Mouse (Mus musculus): Measurements from ENCODE around the gene Sypl2.

The Sypl2 gene

DNA sequence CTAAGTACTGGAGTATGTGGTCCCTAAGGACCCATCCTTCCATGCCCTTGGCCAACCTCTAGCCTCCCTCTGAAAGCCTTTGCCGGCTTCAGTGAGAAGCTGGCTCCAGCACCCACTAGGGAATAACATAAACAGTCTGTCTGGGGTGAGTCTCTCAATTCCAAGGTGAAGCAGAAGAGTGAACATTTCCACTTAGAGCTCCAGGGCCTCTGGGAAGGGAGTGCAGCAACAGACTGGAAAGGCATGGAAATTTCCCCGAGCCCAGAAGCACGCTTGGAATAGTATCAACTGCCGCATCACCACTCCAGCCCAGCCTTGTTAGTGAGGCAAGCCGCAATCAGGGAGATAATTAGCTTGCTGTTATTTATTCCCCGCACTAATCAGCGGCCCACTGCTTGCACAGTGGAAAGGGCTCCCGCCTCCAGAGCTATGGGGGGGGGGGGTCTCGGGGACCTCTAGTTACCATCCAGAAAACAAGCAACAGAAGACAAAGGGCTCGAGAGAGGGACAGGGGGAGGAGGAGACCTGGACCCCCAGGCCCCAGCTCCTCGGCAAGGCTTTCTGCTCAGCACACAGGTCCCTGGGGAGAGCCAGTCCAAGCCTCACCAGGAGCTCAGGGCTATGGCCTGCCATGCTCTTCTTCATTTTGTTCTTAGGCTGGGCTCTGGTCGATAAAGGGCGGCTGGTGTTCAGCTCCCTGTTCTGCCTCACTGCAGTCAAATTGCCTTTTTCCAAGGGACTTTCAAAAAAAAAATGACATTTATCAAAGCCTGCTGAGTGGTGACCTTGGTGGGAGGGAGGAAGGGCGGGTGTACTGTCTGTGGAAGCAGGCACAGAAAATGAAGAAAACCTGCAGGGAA lies 51.5 kb downstream of the Sypl2 start:
- DNase-seq = peak; percentile 41 to 46

GRCm38 (mm10) chr3:108169199-108169598 lies 57.2 kb downstream of the Sypl2 start:
- no peak for DNase-seq

- DNase-seq = no peak
Measured at GRCm38 (mm10) chr3:108167499-108167898, 58.9 kb downstream of the Sypl2 start.

DNA sequence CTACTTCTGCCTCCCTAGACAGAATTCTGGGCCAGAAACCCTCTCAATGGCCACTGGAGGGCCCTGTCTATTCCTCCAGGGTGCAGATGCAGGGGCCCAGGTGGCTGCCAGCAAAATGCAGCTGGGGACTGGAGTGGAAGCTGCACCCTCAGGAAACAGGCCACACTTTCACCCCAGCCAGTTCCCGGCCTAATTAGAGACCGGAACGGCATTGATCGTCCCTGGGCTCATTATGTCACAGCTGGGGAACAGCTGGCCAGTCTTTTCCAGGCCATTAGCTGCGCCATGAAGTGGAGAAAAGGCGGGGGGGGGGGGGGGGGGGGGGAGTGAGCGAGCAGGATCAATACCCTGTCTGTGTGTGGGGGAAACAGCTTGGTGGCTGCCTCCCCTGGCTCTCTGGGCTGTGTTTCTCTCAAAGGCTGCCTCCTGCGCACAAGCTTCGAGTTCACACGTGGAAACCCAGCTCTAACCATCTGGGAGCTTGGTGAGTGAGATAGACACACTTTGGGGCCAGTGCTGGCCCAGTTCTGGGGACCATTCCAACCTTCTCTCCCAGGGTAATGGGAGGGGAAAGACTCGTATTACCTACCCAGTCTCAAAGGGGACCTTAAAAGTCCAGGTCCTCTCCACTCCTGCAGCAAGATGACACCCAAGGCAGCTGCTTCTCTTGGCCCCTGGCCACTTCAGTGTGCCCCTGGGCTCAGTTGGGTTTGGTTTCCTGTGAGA lies 59.8 kb downstream of the Sypl2 start:
- DNase-seq = peak; percentile 39 to 48

- DNase-seq = no peak
Measured at GRCm38 (mm10) chr3:108165532-108166315, 60.7 kb downstream of the Sypl2 start.

- DNase-seq = peak; percentile 74 to 85
Measured at GRCm38 (mm10) chr3:108164807-108165206, 61.6 kb downstream of the Sypl2 start.

DNA sequence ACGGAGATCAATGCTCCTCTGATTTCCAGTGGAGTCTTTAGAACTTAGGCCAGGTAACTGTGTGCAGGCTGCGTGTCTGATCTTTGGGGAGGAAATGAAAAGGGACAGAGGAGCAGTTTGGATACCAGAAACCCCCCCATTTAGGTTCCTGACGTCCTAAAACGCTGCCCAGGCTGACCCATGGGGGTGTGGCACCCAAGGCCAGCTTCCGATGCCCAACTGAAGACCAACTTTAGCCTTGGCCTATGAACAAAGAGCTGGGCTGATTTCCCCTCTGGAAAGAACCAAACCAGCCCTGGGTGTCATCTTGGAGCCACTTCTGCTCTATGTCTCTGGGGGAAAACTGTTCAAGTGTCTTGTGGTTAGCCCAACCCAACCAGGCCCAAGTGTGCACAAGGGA lies 62.4 kb downstream of the Sypl2 start:
- DNase-seq = no peak

Measured in kidney, postnatal 36 days (tissue).